ENCODE assay signal across 16 mouse cellular contexts in the genomic region with DNA sequence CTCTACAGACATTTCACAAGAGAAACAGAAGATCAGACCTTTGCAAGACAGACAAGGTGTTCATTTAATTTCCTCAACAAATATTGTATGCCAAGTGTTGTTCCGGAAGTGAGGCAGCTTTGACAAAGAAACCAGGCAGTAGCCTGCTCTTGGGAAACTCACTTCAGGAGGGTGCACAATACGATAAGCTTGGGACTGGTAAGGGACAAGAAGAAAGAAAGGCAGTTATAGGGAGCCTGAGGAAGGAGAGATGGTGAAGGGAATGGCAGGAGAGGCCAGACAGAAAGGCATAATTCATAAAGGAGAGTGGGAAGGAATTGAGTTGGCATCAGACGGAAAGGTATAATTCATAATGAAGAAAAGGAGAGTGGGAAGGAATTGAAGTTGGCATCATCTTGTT.
"Had no signal": no experiment of that assay in that cellular context is flagged by ENCODE, and none has a peak within 500 bp of the region (broad histone marks: within the 10 kb centered on the region; RNA-seq: fewer than 3 reads in every experiment).

No protein-coding gene starts in this region.

- H3K4me3 ChIP-seq: neural tube, embryonic 13.5 days; neural tube, embryonic 15.5 days; stomach, embryonic 15.5 days had no signal

- H3K27me3 ChIP-seq: stomach, embryonic 15.5 days had no signal

- H3K27ac ChIP-seq: neural tube, embryonic 13.5 days; neural tube, embryonic 15.5 days; stomach, embryonic 15.5 days; stomach, postnatal 0 days had no signal

- H3K36me3 ChIP-seq: neural tube, embryonic 13.5 days; neural tube, embryonic 15.5 days; stomach, embryonic 15.5 days had no signal

- H3K9ac ChIP-seq: neural tube, embryonic 13.5 days; neural tube, embryonic 15.5 days; stomach, embryonic 15.5 days had no signal

- H3K4me2 ChIP-seq: neural tube, embryonic 13.5 days; neural tube, embryonic 15.5 days; stomach, embryonic 15.5 days had no signal

- H3K9me3 ChIP-seq: neural tube, embryonic 13.5 days; neural tube, embryonic 15.5 days; stomach, embryonic 15.5 days had no signal

- H3K4me1 ChIP-seq: stomach, embryonic 15.5 days had no signal

- DNase-seq: retina, postnatal 1 day; right cerebral cortex, adult 18-20 months; right cerebral cortex, postnatal 14 days; right cerebral cortex, postnatal 25 days; right cerebral cortex, postnatal 4 days; spleen, adult 18-20 months; thymus, adult 18-20 months; thymus, adult 2 months; thymus, postnatal 14 days; thymus, postnatal 25 days; thymus, postnatal 36 days; thymus, postnatal 4 days had no signal
